Mouse (Mus musculus): Measurements from ENCODE around the gene Zdhhc16.

DNA sequence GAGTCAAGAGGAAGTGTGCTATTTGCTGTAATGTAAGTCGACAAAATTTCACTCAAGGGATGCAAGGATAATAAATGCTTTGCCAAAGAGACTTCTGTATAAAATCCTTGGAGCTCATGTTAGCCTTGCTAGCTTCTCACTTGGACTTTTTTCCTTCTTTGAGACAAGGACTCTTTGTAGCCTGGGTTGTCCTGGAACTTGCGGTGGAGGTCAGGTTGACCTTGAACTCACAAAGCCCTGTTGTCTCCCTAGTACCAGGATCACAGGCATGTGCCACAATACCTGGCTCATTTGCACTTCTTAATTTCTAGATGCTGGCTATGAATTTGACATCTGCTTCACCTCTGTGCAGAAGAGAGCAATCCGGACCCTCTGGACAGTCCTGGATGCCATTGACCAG lies 18.0 kb upstream of the Zdhhc16 start:
- no peak for TF ChIP-seq GATA1 (IDR thresholded peaks at IDR 0.05; ENCODE audit: borderline replicate concordance, low read length)
- no peak for TF ChIP-seq FLI1 (IDR thresholded peaks at IDR 0.05; ENCODE audit: low read length)

Data from megakaryocyte, embryonic 14.5 days (primary cell).